Mouse (Mus musculus): ENCODE results near the gene Baiap2.
A peak's percentile ranks its signal among the peaks of the same experiment; 100 is the strongest.

Gene Baiap2

GRCm38 (mm10) chr11:119947897-119948296 lies 5.3 kb downstream of the Baiap2 start:
- no peak for DNase-seq (ENCODE audit: low spot score)

- DNase-seq (ENCODE audit: low spot score) = no peak
These were observed 5.7 kb downstream of the Baiap2 start for GRCm38 (mm10) chr11:119948305-119948704.

DNA sequence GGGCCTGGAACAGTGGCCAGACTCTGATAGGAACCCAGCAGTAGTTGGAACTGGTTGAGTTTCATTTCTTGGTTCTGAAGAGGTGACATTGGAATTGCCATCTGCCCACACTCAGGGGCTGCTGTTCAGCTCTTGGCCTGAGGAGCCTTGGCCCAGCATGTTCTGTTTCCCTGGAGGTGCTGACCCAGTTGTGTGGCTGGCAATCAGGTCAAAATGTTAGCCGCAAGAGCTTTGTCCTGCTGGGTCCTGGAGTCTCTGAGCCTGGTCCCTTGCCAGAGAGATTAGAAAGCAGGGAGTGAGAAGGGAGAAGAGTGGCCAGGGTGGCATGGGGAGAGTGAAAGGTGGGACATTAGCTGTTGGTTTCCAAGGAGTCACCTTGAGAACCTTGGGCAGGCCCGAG lies 6.2 kb downstream of the Baiap2 start:
- DNase-seq (ENCODE audit: low spot score) = peak; percentile 28

- no peak for DNase-seq (ENCODE audit: low spot score)
These were observed 8.0 kb downstream of the Baiap2 start for GRCm38 (mm10) chr11:119950535-119950934.

GRCm38 (mm10) chr11:119951326-119951725 lies 8.8 kb downstream of the Baiap2 start:
- no peak for DNase-seq (ENCODE audit: low spot score)

DNA sequence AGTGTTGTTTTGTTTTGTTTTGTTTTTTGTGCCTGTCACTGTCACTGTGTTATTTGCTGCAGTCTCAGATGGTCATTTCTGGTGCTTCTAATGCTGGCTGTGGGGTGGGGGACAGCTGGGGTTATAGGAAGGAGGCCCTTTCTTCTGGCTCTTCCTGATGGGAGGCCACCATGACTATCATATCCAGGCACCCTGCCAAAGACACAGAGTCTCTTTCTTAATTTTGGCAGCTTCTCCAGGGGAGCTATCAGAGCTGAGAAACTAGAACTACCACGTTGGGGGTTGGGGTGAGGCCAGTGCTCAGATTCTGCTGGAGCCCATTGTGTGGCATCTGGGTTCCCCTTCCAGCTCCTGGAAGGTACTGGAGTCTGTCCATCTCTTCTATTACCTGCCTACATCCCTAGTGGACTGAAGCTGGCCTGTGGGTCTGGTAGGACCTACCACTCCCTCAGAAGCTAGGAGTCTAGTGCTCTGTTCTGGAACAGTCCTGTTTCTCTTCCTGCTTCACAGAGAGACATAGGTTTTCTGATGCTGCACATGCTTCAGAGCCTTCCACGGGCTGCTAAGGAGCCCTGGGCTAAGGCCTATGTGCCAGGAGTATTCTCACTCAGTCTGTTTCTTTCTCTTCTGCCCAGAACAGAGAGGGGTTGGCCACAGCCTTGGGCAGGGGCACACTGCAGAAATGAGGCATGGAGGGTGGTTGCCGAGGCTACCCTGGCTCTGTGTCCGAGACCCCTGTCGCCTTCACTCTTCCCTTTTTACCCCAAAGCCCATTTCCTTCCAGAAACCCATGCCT lies 10.1 kb downstream of the Baiap2 start:
- peak; percentile 55 for DNase-seq (ENCODE audit: low spot score)

DNA sequence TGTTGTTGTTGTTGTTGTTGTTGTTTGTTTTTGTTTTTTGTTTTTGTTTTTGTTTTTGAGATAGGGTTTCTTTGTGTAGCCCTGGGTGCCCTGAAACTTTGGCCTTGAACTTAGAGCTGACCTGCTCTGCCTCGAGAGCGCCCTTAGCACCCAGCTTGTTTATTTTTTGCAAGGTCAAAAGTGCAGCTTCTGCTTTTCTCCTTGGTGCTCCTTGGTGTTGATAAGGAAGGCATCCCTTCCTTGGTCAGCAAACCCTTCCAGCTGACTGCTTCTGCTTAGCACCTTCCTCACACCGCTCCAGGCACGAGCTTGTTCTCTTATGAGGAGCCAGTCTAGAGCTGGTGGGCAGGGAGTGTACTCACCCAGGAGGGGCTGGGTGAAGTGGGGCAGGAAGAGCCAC lies 11.7 kb downstream of the Baiap2 start:
- DNase-seq (ENCODE audit: low spot score) = no peak

- DNase-seq (ENCODE audit: low spot score) = no peak
These were observed 12.3 kb downstream of the Baiap2 start for GRCm38 (mm10) chr11:119954749-119955337.

- no peak for DNase-seq (ENCODE audit: low spot score)
These were observed 12.9 kb downstream of the Baiap2 start for GRCm38 (mm10) chr11:119955432-119955831.

GRCm38 (mm10) chr11:119956590-119956989 lies 14.0 kb downstream of the Baiap2 start:
- no peak for DNase-seq (ENCODE audit: low spot score)

GRCm38 (mm10) chr11:119958856-119959255 lies 16.3 kb downstream of the Baiap2 start:
- DNase-seq (ENCODE audit: low spot score) = no peak

DNA sequence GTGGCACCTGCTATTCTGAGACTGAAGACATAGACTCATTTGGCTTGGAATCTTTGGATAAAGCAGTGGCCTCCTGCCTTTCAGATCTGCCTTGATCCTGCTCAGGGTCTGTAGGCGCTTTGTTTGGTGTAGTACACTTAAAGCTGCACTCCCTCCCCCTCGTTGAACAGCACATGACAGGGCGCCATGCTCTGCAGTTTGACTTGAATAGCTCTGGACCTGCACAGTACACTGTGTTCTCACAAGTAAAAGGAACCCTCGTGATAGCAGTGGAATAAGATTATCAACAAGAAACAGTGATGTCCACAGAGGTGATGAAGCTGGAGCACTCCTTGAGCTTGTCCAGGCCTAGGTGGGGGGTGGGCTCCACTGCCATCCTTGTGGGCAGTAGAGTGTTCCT lies 17.2 kb downstream of the Baiap2 start:
- no peak for DNase-seq (ENCODE audit: low spot score)

DNA sequence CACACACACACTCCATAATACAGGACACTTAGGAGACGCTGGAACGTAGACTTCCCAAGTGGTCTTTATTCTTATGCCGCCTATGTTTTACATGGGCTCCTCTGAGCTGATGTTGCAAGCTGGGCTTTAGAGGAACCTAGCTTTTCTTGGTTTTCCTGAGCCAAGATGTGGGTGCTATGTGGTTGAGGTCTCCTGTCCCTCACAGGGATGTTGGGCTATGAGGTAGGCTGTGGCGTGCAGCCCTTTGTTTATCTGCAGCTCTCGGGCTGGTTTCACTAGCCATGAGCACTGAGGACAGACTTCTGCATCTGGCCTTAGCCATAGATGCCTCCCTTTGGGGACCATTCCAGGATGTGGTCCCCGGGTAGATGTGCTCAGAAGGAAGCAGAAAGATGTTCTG lies 18.1 kb downstream of the Baiap2 start:
- no peak for DNase-seq (ENCODE audit: low spot score)

DNA sequence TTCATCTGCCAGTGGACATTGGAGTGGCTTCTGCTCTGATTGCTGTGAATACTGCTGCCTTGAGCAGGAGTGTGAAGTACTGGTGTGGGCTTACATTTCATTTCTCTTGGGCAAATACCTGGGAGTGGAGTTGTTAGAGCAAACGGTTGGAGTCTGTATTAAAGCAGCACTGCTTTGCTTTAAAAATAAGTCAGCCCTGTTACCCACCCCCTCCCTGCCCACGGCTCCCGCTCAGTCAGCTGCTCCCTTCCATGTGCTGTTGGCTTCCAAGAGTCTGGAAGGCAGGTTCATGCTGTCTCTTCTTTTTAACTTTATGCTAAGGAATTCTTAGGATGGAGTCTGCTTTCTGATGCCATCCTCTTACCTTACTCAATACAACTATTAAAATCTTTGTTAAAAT lies 18.9 kb downstream of the Baiap2 start:
- DNase-seq (ENCODE audit: low spot score) = no peak

DNA sequence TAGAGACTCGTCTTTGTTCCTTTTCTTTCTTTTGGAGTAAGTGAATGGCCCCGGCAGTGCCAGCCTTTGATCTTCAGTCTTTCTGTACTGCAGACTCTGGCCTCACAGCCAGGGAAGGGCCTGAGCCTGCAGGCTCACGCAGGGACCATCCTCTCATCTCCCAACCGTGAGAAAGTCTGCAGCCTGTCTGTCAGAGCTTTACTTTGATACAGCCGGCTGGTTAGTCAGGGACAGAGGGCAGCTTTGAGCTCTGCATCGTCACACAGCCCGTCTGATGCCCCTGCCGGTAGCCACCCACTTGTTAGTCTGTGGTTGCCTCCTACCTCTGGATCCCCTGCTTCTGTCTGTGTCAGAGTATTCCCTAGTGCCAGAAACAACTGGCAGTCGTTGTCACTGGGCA lies 22.5 kb downstream of the Baiap2 start:
- DNase-seq (ENCODE audit: low spot score) = no peak

- DNase-seq (ENCODE audit: low spot score) = no peak
These were observed 23.7 kb downstream of the Baiap2 start for GRCm38 (mm10) chr11:119966294-119966693.

- no peak for DNase-seq (ENCODE audit: low spot score)
These were observed 24.8 kb downstream of the Baiap2 start for GRCm38 (mm10) chr11:119967401-119967800.

DNA sequence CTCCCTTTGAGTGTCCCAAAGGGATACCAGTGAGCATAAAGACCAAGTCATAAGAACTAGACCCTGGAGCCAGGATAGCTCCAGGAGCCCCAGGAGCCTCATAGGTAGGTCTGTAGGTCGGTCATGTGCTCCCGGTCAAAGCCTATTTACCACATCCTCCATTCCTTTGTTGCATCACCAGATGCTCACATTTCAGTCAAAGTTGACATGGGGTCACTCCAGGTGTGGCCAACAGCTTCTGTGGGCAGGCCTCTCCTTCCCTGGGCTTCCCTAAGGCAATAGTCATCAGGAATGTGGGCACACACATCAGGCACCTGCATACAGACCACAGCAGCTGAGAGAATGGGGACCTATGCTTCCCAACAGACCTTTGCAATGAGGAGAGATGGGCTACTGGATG lies 25.3 kb downstream of the Baiap2 start:
- no peak for DNase-seq (ENCODE audit: low spot score)

DNA sequence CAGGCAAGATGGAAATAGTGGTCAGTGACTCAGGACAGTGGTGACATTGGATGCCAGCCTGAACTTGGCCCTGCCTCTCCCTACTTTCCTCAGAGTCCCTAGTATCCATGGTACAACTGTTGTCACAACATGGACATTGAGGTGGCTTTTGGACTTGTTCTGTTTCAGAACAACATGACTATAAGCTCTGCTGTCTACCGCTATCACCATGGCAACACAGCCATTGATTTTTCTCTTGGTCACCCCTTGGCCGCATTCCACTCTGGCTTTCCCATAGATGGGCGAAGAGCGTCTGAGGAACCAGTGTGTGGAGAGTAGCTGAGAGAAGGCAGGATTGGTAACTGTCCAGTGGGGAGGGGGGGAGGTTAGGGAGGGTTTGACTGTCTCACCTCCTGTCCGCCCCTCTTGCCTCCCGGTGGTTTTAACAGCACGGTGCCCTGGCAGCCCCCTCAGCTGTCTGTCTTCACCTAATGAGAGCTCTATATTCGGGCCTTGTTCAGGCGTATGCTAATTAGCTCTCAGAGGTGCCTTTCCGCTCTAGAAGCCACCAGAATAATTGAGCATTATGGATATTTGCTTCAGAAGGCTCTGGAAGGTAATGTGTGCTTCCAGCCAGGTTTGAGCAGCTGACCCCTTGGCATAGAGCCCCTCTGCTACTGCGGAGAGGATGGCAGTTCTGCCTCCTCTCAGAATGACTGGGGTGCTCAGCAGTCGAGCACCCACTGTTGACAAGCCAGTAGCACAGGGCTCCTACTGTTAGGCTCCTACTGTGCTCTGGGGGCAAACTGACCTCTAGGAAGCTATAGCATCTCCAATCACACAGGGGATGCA lies 27.7 kb downstream of the Baiap2 start:
- no peak for DNase-seq (ENCODE audit: low spot score)

DNA sequence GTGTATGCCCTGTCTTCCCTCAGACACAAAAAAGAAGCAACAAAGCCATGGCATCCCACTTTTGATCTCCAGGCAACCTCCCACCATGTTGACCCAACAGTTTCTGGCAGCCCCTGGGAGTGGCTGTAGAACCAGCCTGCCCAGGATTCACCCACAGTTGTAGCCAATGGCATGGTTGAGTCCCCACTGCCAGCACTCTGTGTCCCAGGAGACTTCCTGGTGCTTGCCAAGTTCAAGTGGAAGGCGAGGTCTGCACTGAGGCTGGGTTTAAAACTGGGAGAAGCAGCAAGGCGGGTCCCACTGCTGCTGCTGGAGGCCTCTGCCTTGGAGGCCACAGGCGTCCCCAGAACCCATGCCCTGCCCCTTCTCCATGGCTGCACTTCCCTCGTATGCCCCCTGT lies 31.2 kb downstream of the Baiap2 start:
- no peak for DNase-seq (ENCODE audit: low spot score)

GRCm38 (mm10) chr11:119975739-119976501 lies 33.4 kb downstream of the Baiap2 start:
- no peak for DNase-seq (ENCODE audit: low spot score)

DNA sequence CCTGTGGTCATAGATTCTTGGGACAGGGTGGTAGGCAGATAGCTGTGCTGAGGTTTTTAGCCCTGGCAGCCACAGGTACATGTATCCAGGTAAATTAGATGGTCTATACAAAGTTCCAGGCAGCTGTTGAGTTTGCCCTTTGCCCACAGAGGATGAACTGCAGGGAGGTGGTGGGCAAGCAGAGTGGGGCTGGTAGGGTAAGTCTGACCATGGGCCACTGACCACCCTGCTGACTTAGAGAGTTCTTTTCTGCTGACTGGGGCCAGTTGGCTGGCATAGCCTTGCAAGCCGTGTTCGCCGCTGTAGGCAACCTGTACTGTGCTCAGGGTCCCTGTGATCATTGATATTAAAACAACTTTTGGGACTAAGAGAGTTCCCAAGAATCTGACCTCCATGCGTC lies 36.1 kb downstream of the Baiap2 start:
- DNase-seq (ENCODE audit: low spot score) = no peak

All from ovary, adult 18-20 months (tissue).